Mouse (Mus musculus) left cerebral cortex, postnatal 36 days (tissue): Measurements from ENCODE around the gene Gm5767. TPM values are rescaled to one million over a fixed set of nuclear protein-coding genes. Genes with fewer than 3 reads are reported as not detected.

Experiments
- DNase-seq, 2 experiments: peaks; one replicate each; pipeline ENCODE4 v3.0.0; 2021 to 2022; ENCODE audit warnings: low spot score in 2 of 2, mixed read lengths in 1 of 2
- intact Hi-C: fragments of 180-260 bp; cut with DNase I; formaldehyde crosslinking; loops from one replicate; pipeline ENCODE4 v1.15.1; 2025
- total RNA-seq, 2 experiments: library from RNA; stranded (reverse); gene quantifications; 2 replicates each; pipeline ENCODE4 v1.2.3; 2021

Gene Gm5767
- total RNA-seq, result not detected

DNA sequence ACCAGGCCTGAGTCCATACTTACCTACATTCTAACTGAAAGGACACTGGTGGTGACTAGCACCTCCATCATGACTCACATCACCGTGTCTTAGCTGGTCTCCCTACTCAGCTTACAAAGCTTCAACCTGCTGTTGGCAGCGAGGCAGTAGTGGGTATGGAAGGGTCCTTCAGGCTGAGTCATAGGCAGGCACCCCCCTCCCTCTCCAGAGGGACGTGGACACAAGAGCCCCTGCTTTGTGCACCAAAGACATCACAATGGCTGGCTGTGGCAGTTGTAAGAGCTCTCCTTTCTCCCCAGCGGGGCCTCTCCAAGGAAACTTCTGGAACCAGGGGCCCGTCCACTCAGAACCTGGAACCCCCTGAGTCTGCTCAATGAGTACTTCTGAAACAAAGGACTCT lies at the start of gene Gm5767:
Gene Gm5767 (plus strand): TSS at position 301 of the 400 bp plus-strand sequence.
- DNase-seq, result no peak
- intact Hi-C loops, result no loop called here

GRCm38 (mm10) chr16:8631428-8631827 lies 49.1 kb upstream of the Gm5767 start:
- intact Hi-C loops, result no loop called here
- DNase-seq, result no peak

- DNase-seq, result no peak
- intact Hi-C loops, result loop anchor here (5.0 kb wide), 2 partner anchors 35 to 125 kb away; partner anchors contain the start of genes Abat and Carhsp1
Observed at GRCm38 (mm10) chr16:8636867-8637216, 43.7 kb upstream of the Gm5767 start.

DNA sequence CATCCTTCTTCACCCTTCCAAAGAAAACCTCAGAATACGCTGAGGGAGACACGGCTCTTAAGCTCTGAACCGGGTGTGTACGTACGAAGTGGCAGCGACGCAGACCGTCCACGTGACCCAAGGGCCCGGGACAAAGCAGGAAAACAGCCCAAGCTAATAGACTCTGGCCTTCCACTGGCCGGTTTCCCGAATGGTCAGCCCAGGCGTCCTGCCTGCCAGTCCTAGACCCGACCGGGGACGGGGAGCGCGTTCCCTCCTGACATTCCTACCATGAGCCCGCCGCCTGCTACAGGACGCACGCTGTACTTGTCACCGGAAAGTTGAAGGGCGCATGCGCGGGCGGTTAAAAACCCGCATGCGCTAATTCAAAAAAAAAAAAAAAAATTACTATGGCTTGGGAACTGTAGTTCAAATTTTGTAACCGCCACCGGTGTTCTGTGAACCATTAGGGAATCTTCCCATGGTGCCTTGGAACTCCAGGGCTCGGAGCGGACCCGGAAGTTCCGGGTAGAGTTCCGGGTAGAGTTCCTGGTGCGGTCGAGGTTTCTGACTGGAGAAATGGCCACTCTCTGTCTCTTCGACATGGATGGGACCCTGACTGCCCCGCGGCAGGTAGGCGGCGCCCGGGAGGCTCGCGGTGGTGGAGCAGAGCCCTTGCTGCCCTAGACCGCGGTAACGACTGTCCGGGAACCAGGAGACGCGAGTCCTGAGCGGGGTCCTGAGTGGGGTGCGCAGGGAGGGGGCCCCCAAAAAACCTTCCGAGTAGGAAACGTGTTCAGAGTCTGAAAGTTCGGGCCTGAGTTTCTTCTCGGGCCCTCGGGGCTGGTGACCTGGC lies 43.1 kb upstream of the Gm5767 start, which contains the start of the genes Pmm2 and Tmem186:
Gene Pmm2 (plus strand): TSS at position 458 of the 835 bp plus-strand sequence.
Gene Tmem186 (minus strand): TSS at position 496 of the 835 bp plus-strand sequence.
- DNase-seq, result peak; percentile 91
- intact Hi-C loops, result loop anchor here (5.0 kb wide), 2 partner anchors 35 to 125 kb away; partner anchors contain the start of genes Abat and Carhsp1

DNA sequence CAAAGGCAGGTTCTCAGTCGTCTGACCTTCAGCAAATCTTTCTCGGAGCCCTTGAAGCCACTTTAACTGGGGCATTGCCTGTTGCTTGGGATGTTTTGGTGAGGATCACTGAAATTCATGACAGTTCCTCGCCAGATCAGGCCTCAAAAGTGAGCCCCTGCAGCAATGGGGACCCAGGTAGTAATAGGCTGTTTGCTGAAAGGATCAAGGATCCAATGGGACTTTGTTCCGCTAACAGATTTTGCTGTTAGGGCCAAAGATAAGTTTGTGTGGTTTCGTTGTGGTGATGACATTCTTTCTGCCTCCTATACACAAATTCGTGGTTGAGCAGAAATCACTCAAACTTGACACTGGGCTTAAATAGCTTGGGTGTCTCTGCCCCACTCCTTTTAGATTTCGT lies 42.4 kb upstream of the Gm5767 start:
- intact Hi-C loops, result loop anchor here (5.0 kb wide), 2 partner anchors 34 to 126 kb away; partner anchors contain the start of genes Abat and Carhsp1
- DNase-seq, result no peak

DNA sequence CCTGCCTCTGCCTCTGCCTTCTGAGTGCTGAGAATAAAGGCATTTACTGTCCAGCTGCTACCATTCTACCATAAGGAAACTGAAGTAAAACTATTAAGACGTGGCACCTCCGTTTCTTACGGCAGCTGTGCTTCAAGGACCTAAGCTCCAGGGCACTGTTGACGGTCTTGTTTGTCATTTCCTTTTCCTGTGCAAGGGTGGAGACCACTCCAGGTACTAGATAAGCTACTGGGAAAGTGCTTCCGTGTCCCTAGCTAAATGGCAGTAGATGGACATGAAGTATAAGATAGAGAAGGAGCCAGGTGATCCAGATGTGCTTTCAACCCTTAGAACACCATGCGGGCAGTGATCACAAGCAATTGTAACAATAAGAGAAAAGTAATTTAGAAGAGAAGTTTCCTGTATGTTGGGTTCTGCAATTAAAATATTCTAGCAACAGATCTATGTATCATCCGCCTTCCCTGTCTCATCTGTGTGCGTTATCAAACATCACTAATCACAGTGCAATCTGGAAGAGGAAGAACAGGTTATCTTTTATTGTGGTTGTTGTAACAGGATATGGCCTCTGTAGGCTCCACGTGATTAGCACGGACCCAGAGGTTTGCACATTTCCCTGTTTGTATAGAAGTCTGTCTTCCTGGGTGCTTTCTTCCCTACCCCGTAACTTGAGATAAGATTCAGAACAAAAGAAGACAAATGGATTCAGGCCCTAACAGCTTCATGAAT lies 40.9 kb upstream of the Gm5767 start:
- no peak for DNase-seq
- intact Hi-C loops, result loop anchor here (5.0 kb wide), 2 partner anchors 33 to 127 kb away; partner anchors contain the start of genes Abat and Carhsp1

DNA sequence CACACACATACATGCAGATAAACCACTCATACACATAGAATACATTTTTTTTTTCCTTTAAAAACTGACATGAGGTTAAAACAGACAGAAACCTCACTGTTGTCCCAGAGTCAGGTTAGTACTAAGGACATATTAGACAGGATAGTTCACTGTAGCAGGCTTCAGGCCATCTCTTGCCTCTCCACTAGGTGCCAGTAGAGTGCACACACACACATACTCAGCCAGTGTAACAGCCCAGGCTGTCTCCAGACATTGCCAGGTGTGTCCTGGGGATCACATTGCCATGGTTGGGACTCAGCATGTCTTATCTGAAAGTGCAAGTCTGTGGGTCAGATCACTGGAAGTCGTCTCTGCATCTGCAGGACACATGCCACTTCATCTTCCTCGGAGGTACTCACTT lies 36.7 kb upstream of the Gm5767 start:
- peak in 1 of 2 experiments; percentile 30 for DNase-seq
- intact Hi-C loops, result no loop called here

GRCm38 (mm10) chr16:8645546-8645945 lies 35.0 kb upstream of the Gm5767 start:
- no peak for DNase-seq
- intact Hi-C loops, result no loop called here

DNA sequence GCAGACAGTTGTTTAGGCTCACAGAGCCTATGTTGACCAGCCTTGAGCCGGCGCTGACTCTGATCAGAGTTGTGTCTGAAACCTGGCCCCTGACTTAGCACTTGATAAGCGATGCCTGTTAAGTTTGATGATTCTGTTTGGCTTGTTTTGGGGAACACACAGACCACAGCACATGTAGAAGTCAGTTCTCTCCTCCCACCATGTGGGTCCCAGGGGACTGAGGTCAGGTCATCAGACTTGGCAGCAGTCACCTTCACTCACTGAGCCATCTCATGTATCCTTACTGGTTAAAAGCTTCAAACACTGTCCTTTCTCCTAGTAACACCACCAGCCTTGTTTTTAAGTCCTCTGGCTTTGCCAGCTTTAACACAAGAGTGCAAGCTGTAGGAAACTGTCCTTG lies 30.6 kb upstream of the Gm5767 start:
- intact Hi-C loops, result no loop called here
- DNase-seq, result no peak

DNA sequence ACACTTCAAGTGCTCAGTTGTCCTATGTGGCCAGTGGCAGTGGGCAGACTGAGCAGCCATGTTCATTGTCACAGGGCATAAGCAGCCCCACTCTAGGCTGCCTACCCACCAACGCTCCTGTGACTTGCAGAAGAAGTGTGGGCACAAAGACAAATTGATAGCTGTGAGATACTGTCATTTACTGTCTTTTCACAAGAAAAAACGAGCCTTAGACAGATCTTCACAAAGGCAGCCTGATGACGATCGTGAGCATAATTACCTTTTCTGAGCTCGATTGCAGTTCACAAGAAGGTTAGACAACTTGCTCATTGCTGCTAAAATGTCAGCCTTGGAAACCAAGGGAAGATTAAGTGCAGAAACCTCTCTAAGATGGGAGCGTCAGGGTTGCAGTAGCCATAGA lies 25.5 kb upstream of the Gm5767 start:
- no peak for DNase-seq
- intact Hi-C loops, result no loop called here

GRCm38 (mm10) chr16:8655599-8655998 lies 25.0 kb upstream of the Gm5767 start:
- no peak for DNase-seq
- intact Hi-C loops, result no loop called here

DNA sequence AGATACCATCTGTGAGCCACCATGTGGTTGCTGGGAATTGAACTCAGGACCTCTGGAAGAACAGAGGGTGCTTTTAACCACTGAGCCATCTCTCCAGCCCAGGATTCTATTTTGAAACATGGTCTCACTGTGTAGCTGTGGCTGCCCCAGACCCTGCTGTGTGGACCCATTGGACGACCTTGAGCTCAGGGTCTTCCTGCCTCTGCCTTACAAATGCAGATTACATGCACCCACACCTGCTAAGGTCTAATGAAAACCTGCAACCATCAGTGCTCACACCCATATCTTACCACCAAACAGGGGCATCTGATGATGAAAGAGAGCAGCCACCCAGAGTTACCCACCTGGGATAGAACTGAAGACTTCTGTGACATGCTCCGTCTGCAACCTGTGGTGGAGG lies 24.3 kb upstream of the Gm5767 start:
- intact Hi-C loops, result no loop called here
- DNase-seq, result no peak

GRCm38 (mm10) chr16:8658349-8658748 lies 22.2 kb upstream of the Gm5767 start:
- intact Hi-C loops, result no loop called here
- DNase-seq, result no peak

GRCm38 (mm10) chr16:8658764-8659163 lies 21.8 kb upstream of the Gm5767 start:
- intact Hi-C loops, result no loop called here
- DNase-seq, result no peak

- DNase-seq, result no peak
- intact Hi-C loops, result no loop called here
Observed at GRCm38 (mm10) chr16:8663022-8663421, 17.5 kb upstream of the Gm5767 start.

DNA sequence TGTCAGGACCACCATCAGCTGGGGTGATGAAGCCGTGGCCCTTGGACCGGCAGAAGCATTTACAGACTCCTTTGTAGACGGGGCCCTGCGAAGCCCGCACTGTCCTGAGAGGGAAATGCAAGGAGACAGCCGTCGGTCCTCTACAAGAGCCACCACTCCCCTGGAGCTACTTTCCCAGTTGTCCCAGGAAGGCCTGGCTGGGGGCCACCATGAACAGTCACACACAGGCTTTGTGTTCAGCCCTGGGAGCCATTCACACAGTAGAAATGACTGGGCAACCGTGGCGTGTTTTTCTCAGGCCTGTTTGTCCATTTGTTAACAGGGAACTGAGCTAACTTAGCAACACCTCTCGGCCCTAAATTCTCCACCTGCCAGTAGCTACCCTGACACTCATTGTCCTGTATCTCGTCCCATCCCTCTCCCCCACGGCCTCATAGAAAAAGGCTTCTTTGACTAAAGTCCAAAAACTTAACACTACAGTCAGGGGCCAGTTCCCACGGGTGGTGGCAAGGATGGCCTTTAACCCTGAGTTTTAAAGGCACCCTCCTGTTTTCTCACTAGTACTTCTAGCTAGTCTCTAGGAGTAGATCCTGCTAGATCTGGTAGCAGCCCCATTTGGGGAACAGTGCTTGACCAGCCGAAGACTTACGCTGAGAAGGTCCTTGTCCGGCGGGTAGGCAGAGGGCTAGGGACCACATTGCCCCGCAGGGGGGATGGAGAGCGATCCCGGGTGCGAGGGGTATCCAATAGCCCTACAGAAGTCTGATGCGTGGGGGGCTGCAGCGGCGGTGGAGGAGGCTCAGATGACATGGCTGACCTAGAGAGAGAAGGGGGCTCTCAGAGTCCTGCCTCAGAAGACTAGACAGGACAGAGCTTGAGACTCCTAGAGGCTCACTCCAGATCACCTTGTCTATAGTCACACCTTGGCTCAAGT lies 16.7 kb upstream of the Gm5767 start:
- intact Hi-C loops, result no loop called here
- DNase-seq, result no peak

GRCm38 (mm10) chr16:8665367-8665766 lies 15.2 kb upstream of the Gm5767 start:
- intact Hi-C loops, result no loop called here
- DNase-seq, result no peak

GRCm38 (mm10) chr16:8666452-8666851 lies 14.1 kb upstream of the Gm5767 start:
- no peak for DNase-seq
- intact Hi-C loops, result no loop called here

DNA sequence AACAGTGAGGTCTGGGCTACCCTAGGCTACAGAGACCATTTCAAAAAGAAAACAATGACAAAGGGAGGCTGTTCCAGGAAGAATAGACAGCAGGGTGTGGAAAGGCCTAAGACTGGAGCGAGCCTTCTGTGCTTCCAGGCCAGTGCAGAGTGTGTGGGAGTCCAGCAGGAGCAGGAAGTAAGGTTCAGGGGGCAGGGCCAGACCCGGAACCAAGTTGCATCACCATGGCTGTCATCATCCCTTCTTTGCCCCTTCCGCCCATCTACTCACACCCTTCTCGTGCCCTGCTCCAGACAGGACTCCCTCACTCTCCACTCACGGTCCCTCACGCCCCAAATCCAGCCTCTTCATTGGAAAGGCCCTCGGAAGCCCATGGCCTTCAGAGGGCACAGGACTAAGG lies 13.3 kb upstream of the Gm5767 start:
- DNase-seq, result no peak
- intact Hi-C loops, result no loop called here

GRCm38 (mm10) chr16:8667814-8668213 lies 12.8 kb upstream of the Gm5767 start:
- no peak for DNase-seq
- intact Hi-C loops, result no loop called here
